Mouse (Mus musculus): Measurements from ENCODE around the gene Myl4. TPM values are rescaled to one million over a fixed set of nuclear protein-coding genes. Genes with fewer than 3 reads are reported as not detected.

The Myl4 gene
- total RNA-seq, 1 experiment from 2014 or later: 2.9 TPM

GRCm38 (mm10) chr11:104571373-104571772 is 20.9 kb downstream of the Myl4 start:
- DNase-seq: peak; percentile 62

DNA sequence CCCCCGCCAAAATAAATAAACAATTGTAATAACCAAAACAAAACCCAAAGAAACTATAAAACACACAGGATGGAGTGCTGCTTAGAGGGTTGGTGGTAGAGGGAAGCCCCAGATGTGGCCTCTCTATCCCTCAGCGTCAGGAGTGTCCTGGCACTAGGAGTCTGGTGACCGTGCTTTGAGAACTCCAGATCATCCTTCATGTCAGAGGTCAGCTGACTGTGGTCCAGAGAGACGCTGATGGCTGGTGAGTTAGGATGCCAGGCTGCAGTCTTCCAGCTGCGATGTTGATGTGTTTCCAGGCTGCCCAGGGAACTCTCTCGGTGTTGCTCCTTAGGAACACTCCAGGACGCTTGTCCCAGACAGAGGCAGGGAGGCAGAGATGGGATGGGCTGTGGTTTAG is 21.6 kb downstream of the Myl4 start:
- no peak for DNase-seq

DNA sequence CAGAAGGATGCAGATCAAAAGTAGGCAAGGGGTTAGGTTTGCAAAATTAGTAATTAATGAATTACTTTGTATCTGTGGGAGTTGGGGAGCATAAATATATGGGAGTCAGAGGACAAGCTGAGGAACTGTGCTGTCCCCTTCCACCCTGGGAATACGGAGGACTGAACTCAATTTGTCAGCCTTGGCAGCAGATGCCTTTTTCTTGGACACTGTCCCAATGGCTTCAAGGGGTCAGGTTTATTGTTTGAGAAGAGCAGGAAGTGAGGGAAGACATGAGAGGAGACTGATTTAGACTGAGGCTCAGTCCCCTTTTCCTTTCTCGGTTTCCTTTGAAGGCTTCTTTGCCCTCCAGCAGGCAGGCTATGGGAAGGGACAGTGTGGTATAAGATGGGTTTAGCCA is 22.1 kb downstream of the Myl4 start:
- DNase-seq: no peak

GRCm38 (mm10) chr11:104576772-104577612 is 26.5 kb downstream of the Myl4 start:
- DNase-seq: no peak

DNA sequence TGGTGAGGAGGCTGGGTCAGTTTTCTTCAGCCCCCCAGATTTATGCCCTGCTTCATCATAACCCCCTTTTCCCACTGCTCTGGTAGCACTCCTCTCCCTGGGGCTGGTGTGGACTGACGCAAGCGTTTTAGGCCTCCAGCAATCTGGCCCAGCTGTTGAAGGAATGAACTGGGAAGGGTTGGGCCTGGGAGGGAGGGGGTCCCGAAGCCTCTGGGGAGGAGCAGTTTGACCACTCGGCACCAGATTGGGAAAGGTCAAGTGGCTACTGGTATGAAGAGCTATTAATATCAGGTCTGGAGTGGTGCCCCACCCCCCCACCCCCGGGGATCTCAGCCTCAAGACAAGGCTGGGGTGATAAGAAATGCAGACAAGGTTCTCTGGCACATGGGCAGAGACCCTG is 27.6 kb downstream of the Myl4 start:
- no peak for DNase-seq

- no peak for DNase-seq
These were observed 28.6 kb downstream of the Myl4 start for GRCm38 (mm10) chr11:104579084-104579483.

DNA sequence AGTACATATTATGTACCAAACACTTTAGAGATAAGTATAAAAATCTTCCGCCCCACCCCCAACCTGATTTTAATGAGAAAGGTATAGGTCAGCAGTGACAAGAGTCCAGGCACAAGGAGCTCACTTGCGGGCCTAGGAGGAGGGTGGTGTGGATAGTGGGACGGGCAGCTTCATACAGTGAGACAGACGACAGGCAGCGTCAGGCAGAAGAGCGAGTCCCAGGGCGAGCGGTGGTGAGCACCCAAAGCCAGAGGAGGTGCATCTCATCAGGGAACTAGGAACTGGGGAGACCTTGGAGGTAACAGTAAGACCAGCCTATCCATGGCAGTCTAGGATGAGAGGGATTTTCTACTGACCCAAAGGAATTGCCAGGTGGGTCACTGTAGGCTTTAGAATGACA is 29.1 kb downstream of the Myl4 start:
- no peak for DNase-seq

DNA sequence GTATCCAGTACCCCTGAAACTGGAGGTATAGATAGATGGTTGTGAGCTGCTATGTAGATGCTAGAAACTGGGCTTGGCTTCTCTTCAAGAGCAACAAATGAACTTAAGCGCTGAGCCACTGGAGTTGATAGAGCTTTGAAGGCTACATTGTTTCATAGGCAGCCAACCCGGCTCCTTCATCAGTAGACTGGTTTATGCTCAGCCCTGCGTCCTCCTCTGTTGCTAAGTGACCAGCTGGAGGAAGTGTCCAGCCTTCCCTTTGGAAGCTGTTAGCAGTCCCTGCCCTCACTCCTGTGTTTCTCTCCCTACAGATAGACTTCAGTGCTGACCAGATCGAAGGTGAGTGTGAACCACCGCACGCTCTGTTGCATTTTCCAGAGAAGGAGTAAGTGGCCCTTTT is 29.6 kb downstream of the Myl4 start:
- DNase-seq: no peak

DNA sequence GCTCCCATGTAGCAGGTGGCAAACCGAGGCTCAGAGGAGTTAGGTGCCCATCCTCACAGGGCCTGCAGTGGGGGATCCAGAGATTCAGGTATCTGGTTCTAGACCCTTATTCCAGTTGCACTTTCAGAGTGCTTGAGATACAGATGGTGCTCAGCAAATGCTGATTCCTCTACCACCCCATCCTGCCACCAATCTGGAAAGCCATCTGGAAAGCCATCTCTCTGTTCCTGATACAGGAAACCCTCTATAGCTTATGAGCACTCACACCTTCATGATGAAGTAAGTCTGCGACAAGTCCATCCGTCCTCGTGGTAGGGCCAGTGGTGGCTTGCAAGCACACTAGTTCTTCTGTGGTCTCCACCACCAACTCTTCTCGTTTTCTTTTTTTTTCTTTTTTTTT is 30.1 kb downstream of the Myl4 start:
- no peak for DNase-seq

DNA sequence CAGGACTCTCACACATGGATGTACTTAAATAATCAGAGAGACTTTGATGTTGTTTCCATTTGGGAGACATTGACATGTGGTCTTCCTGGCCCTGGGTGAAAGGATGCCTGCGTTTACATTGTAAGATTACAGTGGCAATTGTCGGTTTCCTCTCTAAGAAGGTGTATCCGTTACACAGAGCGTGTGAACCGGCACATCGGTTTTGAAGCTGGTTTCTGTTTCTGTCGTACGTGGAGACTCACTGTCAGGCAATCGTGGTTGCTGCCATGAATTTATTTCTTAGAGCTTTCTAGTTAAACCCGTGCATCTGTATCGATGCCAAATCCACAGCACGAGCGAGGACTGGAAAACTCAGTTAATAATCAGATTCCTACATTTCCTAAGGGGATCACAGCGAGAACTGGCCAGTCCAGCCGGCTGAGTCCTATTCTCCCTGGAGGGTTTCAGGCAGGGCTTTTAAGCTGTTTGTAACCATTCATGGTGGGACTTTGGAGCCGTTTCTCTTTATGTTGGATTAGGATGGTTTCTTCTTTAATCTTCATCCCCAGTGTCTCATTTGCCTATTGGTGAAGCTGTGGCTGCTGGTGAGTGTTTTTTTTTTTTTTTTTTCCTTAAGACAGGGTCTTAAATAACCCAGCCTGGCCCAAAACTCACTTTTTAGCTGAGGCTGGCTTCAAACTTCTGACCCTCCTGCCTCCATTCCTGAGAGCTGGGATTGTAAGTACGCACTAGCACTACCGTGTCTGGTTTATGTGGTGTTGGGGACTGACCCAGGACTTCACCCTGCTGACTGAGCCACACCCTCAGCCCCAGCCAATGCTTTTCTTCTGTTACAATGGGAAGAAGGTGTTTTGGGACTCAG is 31.2 kb downstream of the Myl4 start:
- no peak for DNase-seq

GRCm38 (mm10) chr11:104582308-104582606 is 31.8 kb downstream of the Myl4 start:
- DNase-seq: no peak

- no peak for DNase-seq
These were observed 32.3 kb downstream of the Myl4 start for GRCm38 (mm10) chr11:104582630-104583364.

GRCm38 (mm10) chr11:104585495-104585894 is 35.0 kb downstream of the Myl4 start:
- DNase-seq: no peak

- DNase-seq: no peak
These were observed 37.4 kb downstream of the Myl4 start for GRCm38 (mm10) chr11:104587904-104588303.

DNA sequence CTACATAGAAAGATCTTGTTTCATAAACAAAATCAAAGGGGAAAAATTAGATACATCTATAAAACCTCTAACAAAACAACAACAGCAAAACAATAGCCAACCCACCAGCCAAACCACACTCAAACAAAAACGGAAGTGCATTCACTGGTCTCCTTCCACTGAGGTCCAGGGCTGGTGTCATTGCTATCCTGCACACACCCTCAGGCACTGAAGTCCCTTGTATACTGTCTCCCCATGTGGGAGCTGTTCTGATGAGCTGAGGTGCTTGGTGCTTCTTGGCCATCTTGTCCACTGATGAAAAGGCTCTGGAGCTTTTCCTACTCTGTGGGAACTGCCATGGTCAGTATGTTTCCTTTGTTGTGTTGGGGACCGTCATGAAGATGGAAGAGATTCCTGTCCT is 38.0 kb downstream of the Myl4 start:
- no peak for DNase-seq

DNA sequence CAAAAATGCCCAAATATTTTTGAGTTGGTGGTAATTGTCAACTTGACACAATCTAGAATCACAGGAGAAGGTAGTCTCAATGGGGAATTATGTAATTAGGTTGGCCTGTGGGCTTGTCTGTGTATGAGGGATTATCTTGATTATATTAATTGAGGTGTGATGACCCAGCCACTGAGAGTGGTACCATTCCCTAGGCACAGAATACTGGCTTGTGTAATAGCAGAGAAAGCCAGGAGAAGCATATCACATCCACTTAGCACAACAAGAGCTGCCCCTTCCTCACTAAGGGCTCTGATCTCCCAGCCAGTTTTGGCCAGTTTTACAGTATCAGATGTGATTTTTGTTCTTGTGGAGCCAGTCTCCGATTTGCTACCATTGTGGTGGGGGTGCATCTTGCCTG is 39.1 kb downstream of the Myl4 start:
- DNase-seq: no peak

DNA sequence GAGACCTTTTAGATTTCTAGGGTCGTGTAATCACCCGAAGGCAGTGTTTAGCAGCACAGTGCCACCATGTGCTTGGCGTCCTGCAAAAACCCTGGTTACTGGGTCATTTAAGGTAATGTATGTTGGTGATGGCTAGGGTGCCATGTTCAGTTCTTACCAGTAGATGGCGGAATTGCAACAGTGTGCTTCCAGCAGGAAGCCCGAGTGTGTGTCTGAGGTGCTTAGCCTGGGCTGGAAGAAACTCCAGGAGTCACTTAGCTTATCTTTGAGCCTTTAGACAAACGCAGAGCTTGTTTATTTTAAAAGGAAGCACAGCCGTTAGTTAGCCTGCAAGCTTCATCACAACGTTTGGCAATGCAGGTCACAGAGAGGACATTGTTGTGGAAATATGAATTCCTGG is 39.7 kb downstream of the Myl4 start:
- DNase-seq: peak; percentile 62

- DNase-seq: no peak
These were observed 41.8 kb downstream of the Myl4 start for GRCm38 (mm10) chr11:104592066-104592835.

DNA sequence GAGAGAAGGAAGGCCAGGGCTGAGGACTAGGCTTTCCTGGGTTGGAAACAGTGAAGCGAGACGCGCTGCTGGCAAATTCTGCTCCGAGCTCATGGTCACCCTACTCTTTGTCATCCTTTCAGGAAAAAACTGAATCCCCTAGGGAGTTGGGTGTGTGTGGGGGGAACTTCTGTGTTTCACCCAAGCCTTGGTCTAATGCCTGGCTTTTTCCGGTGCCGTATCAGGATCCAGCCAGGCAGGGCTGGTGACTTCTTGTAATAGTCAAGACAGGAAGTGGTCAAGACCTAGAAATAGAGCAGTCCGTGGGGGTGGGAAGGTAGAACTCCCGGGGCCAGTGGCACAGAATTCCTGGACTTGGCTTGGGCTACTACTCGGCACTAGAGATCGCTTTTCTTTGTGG is 45.9 kb downstream of the Myl4 start:
- no peak for DNase-seq

GRCm38 (mm10) chr11:104599265-104599945 is 48.9 kb downstream of the Myl4 start:
- DNase-seq: no peak

GRCm38 (mm10) chr11:104600675-104601074 is 50.2 kb downstream of the Myl4 start:
- DNase-seq: no peak

GRCm38 (mm10) chr11:104604192-104604591 is 53.7 kb downstream of the Myl4 start:
- no peak for DNase-seq

Measured in adrenal gland, postnatal 25 days (tissue).